ENCODE assay signal across 34 mouse cellular contexts in genomic region chr8:124170671-124171070, GRCm38 (mm10).
"Had no signal": no experiment of that assay in that cellular context is flagged by ENCODE, and none has a peak within 500 bp of the region (broad histone marks: within the 10 kb centered on the region; RNA-seq: fewer than 3 reads in every experiment).

No protein-coding gene starts in this region.

- H3K27ac ChIP-seq: heart, embryonic 10.5 days; hindbrain, embryonic 10.5 days; hindbrain, embryonic 12.5 days; hindbrain, embryonic 15.5 days; hindbrain, postnatal 0 days; kidney, postnatal 0 days; layer of hippocampus, adult 2 months; left cerebral cortex, adult 2 months had no signal

- H3K27me3 ChIP-seq: hindbrain, embryonic 12.5 days; hindbrain, embryonic 13.5 days; hindbrain, embryonic 15.5 days; intestine, embryonic 15.5 days; kidney, embryonic 15.5 days had no signal

- H3K9ac ChIP-seq: heart, embryonic 12.5 days; heart, embryonic 15.5 days; hindbrain, embryonic 12.5 days; hindbrain, embryonic 13.5 days; hindbrain, embryonic 14.5 days; hindbrain, embryonic 15.5 days; intestine, embryonic 15.5 days; kidney, embryonic 15.5 days had no signal

- H3K9me3 ChIP-seq: heart, embryonic 10.5 days; heart, embryonic 12.5 days; heart, embryonic 15.5 days; hindbrain, embryonic 10.5 days; hindbrain, embryonic 12.5 days; hindbrain, embryonic 13.5 days; hindbrain, embryonic 15.5 days; intestine, embryonic 15.5 days; kidney, embryonic 15.5 days had no signal

- H3K36me3 ChIP-seq: heart, embryonic 10.5 days; heart, embryonic 12.5 days; heart, embryonic 15.5 days; hindbrain, embryonic 10.5 days; hindbrain, embryonic 12.5 days; hindbrain, embryonic 13.5 days; hindbrain, embryonic 15.5 days; intestine, embryonic 15.5 days; kidney, embryonic 15.5 days had no signal

- ATAC-seq: hindbrain, embryonic 16.5 days; hindbrain, postnatal 0 days; inflammation-experienced regulatory T-cells, adult 6 months; intestine, embryonic 15.5 days; intestine, embryonic 16.5 days; intestine, postnatal 0 days had no signal

- H3K4me3 ChIP-seq: heart, embryonic 10.5 days; heart, embryonic 12.5 days; heart, embryonic 15.5 days; hindbrain, embryonic 10.5 days; hindbrain, embryonic 12.5 days; hindbrain, embryonic 13.5 days; hindbrain, embryonic 15.5 days; intestine, embryonic 15.5 days; kidney, embryonic 15.5 days; layer of hippocampus, adult 2 months; left cerebral cortex, adult 2 months had no signal

- H3K4me2 ChIP-seq: heart, embryonic 11.5 days; heart, embryonic 12.5 days; hindbrain, embryonic 12.5 days; hindbrain, embryonic 13.5 days; hindbrain, embryonic 14.5 days; hindbrain, embryonic 15.5 days; intestine, embryonic 15.5 days; kidney, embryonic 15.5 days had no signal

- DNase-seq: heart, postnatal 14 days; heart, postnatal 36 days; heart, postnatal 4 days; kidney, adult 11 months; kidney, adult 18-20 months; kidney, adult 2 months; kidney, adult 8-10 months; kidney, adult 9 months; kidney, postnatal 10 days; kidney, postnatal 14 days; kidney, postnatal 25 days; kidney, postnatal 36 days; kidney, postnatal 4 days; layer of hippocampus, adult 9-11 months; layer of hippocampus, postnatal 36 days had no signal
